Mouse (Mus musculus): ENCODE measurements around the gene Zfp418.
"Not testable (repeated sequence)": the region's sequence is repeated elsewhere in the genome, so short reads cannot be mapped to it uniquely, and the experiment has no call there.

Zfp418 gene

GRCm38 (mm10) chr7:7171227-7172147 is at the start of gene Zfp418:
Gene Zfp418, plus strand, starts transcription at chr7:7171330.
- DNase-seq = peak; percentile 83

GRCm38 (mm10) chr7:7121602-7121980 is 49.5 kb upstream of the Zfp418 start:
- no peak for DNase-seq

- not testable (repeated sequence) for DNase-seq
Measured at GRCm38 (mm10) chr7:7130491-7131124, 40.5 kb upstream of the Zfp418 start.

GRCm38 (mm10) chr7:7132751-7133150 is 38.4 kb upstream of the Zfp418 start:
- no peak for DNase-seq

- DNase-seq = peak; percentile 75
Measured at GRCm38 (mm10) chr7:7136379-7136866, 34.7 kb upstream of the Zfp418 start, which contains the start of gene Zfp773. Gene Zfp773, minus strand, starts transcription at chr7:7136755.

GRCm38 (mm10) chr7:7144215-7144614 is 26.9 kb upstream of the Zfp418 start:
- no peak for DNase-seq

- DNase-seq = no peak
Measured at GRCm38 (mm10) chr7:7145991-7146608, 25.0 kb upstream of the Zfp418 start.

GRCm38 (mm10) chr7:7185897-7186296 is 14.8 kb downstream of the Zfp418 start:
- DNase-seq = no peak

- peak; percentile 17 for DNase-seq
Measured at GRCm38 (mm10) chr7:7187417-7188190, 16.5 kb downstream of the Zfp418 start.

- DNase-seq = peak; percentile 70
Measured at GRCm38 (mm10) chr7:7188191-7188942, 17.2 kb downstream of the Zfp418 start.

- DNase-seq = peak; percentile 66
Measured at GRCm38 (mm10) chr7:7209313-7210151, 38.4 kb downstream of the Zfp418 start, which contains the start of gene Zfp772. Gene Zfp772, minus strand, starts transcription at chr7:7209998.

Data from kidney, adult 9 months (tissue).